Mouse (Mus musculus) urinary bladder, postnatal 25 days (tissue): ENCODE measurements around the gene Slc39a11.

Experiments used
- DNase-seq: peaks from one replicate; pipeline ENCODE4 v3.0.0; 2022; ENCODE audit warnings: low spot score

The Slc39a11 gene

GRCm38 (mm10) chr11:113346895-113347514 is 302.9 kb downstream of the Slc39a11 start:
- no peak for DNase-seq

GRCm38 (mm10) chr11:113339770-113340169 is 310.1 kb downstream of the Slc39a11 start:
- DNase-seq = no peak

- DNase-seq = no peak
Observed at GRCm38 (mm10) chr11:113338581-113338980, 311.3 kb downstream of the Slc39a11 start.

GRCm38 (mm10) chr11:113335706-113336105 is 314.2 kb downstream of the Slc39a11 start:
- no peak for DNase-seq

GRCm38 (mm10) chr11:113334444-113334881 is 315.4 kb downstream of the Slc39a11 start:
- no peak for DNase-seq

GRCm38 (mm10) chr11:113333535-113333934 is 316.3 kb downstream of the Slc39a11 start:
- DNase-seq = no peak

GRCm38 (mm10) chr11:113330061-113330591 is 319.8 kb downstream of the Slc39a11 start:
- no peak for DNase-seq

GRCm38 (mm10) chr11:113327499-113328062 is 322.3 kb downstream of the Slc39a11 start:
- no peak for DNase-seq

GRCm38 (mm10) chr11:113326387-113327011 is 323.4 kb downstream of the Slc39a11 start:
- DNase-seq = peak; percentile 63

- no peak for DNase-seq
Observed at GRCm38 (mm10) chr11:113321601-113322000, 328.3 kb downstream of the Slc39a11 start.

- no peak for DNase-seq
Observed at GRCm38 (mm10) chr11:113309265-113309951, 340.5 kb downstream of the Slc39a11 start.

- no peak for DNase-seq
Observed at GRCm38 (mm10) chr11:113308256-113308941, 341.5 kb downstream of the Slc39a11 start.

GRCm38 (mm10) chr11:113303204-113303603 is 346.7 kb downstream of the Slc39a11 start:
- no peak for DNase-seq

- no peak for DNase-seq
Observed at GRCm38 (mm10) chr11:113299492-113299891, 350.4 kb downstream of the Slc39a11 start.

GRCm38 (mm10) chr11:113297765-113298164 is 352.1 kb downstream of the Slc39a11 start:
- DNase-seq = peak; percentile 59

GRCm38 (mm10) chr11:113296912-113297625 is 352.8 kb downstream of the Slc39a11 start:
- DNase-seq = peak; percentile 17

GRCm38 (mm10) chr11:113296162-113296561 is 353.7 kb downstream of the Slc39a11 start:
- DNase-seq = peak; percentile 76

GRCm38 (mm10) chr11:113294518-113294917 is 355.4 kb downstream of the Slc39a11 start:
- no peak for DNase-seq

- no peak for DNase-seq
Observed at GRCm38 (mm10) chr11:113292906-113293614, 356.8 kb downstream of the Slc39a11 start.
